Mouse (Mus musculus): Measurements from ENCODE around the gene Arhgef16.

GRCm38 (mm10) chr4:154328431-154328830 lies 27.0 kb upstream of the Arhgef16 start:
- no peak for TF ChIP-seq CHD2 (IDR thresholded peaks at IDR 0.05; ENCODE audit: low read depth, low read length)
- TF ChIP-seq MAFK (IDR thresholded peaks at IDR 0.05; ENCODE audit: insufficient read depth, low read depth, low read length): no peak
- no peak for TF ChIP-seq ZNF384 (IDR thresholded peaks at IDR 0.05; ENCODE audit: low read depth, low read length)
- TF ChIP-seq ZC3H11A (IDR thresholded peaks at IDR 0.05; ENCODE audit: borderline replicate concordance, low read depth, low read length): no peak
